Mouse (Mus musculus) spleen, adult 2 months (tissue): ENCODE results near the gene Nceh1.

Source experiments
- CTCF ChIP-seq: fragments of 200-500 bp; IDR thresholded peaks from 2 replicates; pipeline ENCODE4 v1.5.1; 2011; ENCODE audit warnings: mild to moderate bottlenecking, inconsistent platforms; ENCODE audit not compliant: insufficient read depth, insufficient read length, insufficient replicate concordance; ENCODE audit errors: extremely low read depth
- POLR2A ChIP-seq: fragments of 200-500 bp; IDR thresholded peaks from 2 replicates; pipeline ENCODE4 v1.6.1; 2011; ENCODE audit warnings: low read depth, low read length, inconsistent platforms

DNA sequence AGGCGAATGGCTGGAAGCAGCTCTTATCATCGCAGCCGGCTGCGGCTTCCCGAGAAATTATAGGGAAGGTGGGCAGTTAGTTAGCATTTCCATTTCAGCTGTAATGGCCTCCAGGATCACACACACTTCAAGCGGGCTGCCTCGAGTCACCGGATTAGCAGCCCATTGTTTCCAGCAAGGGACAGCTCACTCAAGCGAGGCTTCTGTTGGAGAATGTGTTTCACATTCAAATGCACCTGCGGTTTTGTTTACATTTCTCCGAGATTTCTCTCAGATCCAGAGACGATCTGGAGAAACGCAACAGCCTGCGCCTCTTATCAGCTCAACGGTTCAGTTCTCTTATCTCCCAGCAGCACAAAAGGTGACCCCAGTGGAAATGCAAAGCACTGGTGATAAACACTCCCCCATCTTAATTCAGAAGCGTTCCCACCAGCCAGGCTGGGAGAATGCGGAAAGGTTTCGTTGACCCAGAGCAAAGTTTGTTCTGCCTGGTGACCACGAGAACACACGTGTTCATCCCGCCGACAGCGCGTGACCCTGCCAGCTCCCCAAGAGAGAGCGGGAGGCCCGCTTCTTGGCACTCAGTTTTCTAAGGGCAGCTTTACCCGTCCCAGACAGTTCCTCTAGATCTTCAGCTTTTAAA is 100.4 kb downstream of the Nceh1 start:
- TF ChIP-seq CTCF = no peak
- no peak for TF ChIP-seq POLR2A
